Mouse (Mus musculus) E14TG2a.4 (cell line): ENCODE measurements at regions not wholly inside any gene's neighbourhood (a gene's known extent, or its start where the extent isn't known, plus 50 kb on each side); places are given as distances from the start of the nearest gene placed in this dataset.

Experiments
- CTCF ChIP-seq: conservative IDR thresholded peaks from 2 replicates; pipeline ENCODE4 v1.5.1; 2014; ENCODE audit warnings: low read length
- NANOG ChIP-seq: IDR thresholded peaks from 2 replicates; pipeline ENCODE4 v1.6.1; 2014; ENCODE audit warnings: borderline replicate concordance, low read length, mixed read lengths

DNA sequence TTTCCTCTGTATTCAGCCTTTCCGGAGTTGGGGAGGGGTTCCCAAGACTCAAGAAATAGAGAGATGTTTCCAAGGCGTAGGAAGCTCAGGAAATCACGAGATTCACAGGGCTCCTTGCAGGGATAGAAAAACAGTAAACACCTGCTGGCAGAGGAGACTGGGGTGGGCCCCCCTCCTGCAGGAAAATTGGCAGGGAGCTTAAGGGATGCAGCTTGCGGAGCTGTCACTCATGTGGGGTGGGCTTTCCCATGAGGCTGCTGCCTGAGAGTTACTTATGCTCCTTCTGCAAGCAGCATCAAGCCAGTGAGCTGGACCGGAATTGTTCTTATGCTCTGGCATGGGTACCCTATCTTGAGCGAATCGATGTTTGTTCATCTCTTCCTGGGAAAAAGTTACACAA, 116.6 kb downstream of the Dhx35 start:
- no peak for TF ChIP-seq CTCF
- no peak for TF ChIP-seq NANOG
